Mouse (Mus musculus) midbrain, embryonic 16.5 days (tissue): ENCODE results near the gene Caskin1. TPM values are rescaled to one million over a fixed set of nuclear protein-coding genes. Genes with fewer than 3 reads are reported as not detected.

Source experiments
- ATAC-seq: fragments of 200-750 bp; cut with Nextera tagmentation; 2 replicates; pipeline ENCODE4 v1.8.0; 2017; ENCODE audit warnings: moderate TSS enrichment
- H3K27ac ChIP-seq: fragments of 300-500 bp; sonication (generic); 2 replicates; pipeline ENCODE4 v1.5.1; 2014; ENCODE audit warnings: mild to moderate bottlenecking, low read length, mixed read lengths
- H3K27me3 ChIP-seq: fragments of 300-500 bp; sonication (generic); 2 replicates; pipeline ENCODE4 v1.6.1; 2014; ENCODE audit warnings: low read depth, low read length, mixed read lengths; ENCODE audit not compliant: control insufficient read depth, insufficient read depth
- H3K36me3 ChIP-seq: fragments of 300-500 bp; sonication (generic); 2 replicates; pipeline ENCODE4 v1.6.1; 2014; ENCODE audit warnings: mild to moderate bottlenecking, low read length, moderate library complexity, mixed read lengths; ENCODE audit not compliant: control insufficient read depth, insufficient read depth
- H3K4me1 ChIP-seq: fragments of 300-500 bp; sonication (generic); 2 replicates; pipeline ENCODE4 v1.6.1; 2014; ENCODE audit warnings: mild to moderate bottlenecking, low read length, mixed read lengths; ENCODE audit not compliant: control insufficient read depth, insufficient read depth
- H3K4me2 ChIP-seq: fragments of 300-500 bp; sonication (generic); 2 replicates; pipeline ENCODE4 v1.6.1; 2014; ENCODE audit warnings: mild to moderate bottlenecking, low read length, mixed read lengths
- H3K4me3 ChIP-seq: fragments of 300-500 bp; sonication (generic); 2 replicates; pipeline ENCODE4 v1.5.1; 2014; ENCODE audit warnings: low read depth, mild to moderate bottlenecking, low read length, moderate library complexity, mixed read lengths
- H3K9ac ChIP-seq: fragments of 300-500 bp; sonication (generic); 2 replicates; pipeline ENCODE4 v1.6.1; 2014; ENCODE audit warnings: low read depth, low read length, mixed read lengths
- H3K9me3 ChIP-seq: fragments of 300-500 bp; sonication (generic); replicated peaks from 2 replicates; pipeline ENCODE4 v1.6.1; 2014; ENCODE audit warnings: mild to moderate bottlenecking, low read length, mixed read lengths; ENCODE audit not compliant: control insufficient read depth, poor library complexity, severe bottlenecking
- WGBS: fragments of 180-500 bp; shearing (Covaris S2); extraction: QIAGEN DNeasy Blood & Tissue Kit; methylation state at CpG from one replicate; pipeline ENCODE4 v1.1.7; 2014; 5-methylcytosine and 5-hydroxymethylcytosine counted together
- polyA plus RNA-seq: library from polyadenylated mRNA; unstranded; fragments of >200 nt; fragmentation: Nextera tagmentation; extraction: Ambion mirVana; gene quantifications from 2 replicates; pipeline ENCODE4 v1.2.1, GENCODE M21; 2015

Gene Caskin1
- polyA plus RNA-seq, 1 experiment from 2014 or later: 45.7 TPM

DNA sequence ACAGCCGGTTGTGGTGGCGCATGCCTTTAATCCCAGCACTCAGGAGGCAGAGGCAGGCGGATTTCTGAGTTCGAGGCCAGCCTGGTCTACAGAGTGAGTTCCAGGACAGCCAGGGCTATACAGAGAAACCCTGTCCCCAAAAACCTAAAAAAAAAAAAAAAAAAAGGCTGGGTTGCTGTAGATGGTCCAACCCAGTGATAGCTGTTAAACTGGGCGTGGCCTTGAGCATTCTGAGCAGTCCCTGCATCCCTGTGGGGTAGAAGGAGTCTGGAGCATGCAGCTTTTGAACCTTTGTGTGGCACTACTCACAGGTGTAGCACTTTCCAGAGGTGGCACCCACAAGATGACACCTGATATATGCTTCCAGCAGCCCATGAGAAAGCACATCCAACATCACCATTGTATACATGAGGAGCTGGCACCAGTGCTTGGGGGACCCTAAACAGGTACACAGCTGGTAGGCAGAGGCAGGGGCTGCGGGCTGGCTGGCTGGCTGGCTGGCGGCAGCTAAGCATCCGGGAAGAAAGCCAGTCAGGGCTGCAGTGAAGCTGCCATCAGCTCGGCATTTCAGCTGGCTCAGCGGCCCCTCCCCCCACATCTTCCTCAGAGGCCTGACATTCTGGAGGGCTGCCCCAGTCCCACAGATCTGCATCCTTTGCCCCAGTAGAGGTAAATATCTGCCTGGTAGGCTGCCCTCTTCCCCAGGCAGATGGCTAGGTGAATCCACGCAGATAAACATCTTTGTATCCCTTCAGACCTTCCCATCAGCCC is 3.1 kb upstream of the Caskin1 start:
- H3K9ac ChIP-seq: peak overlapping the region; percentile 40
- no peaks in the 10 kb centered on the region for H3K9me3 ChIP-seq
- 43% methylated on average over 11 of the region's 11 CpGs for WGBS
- no peaks in the 10 kb centered on the region for H3K36me3 ChIP-seq
- no peak overlapping the region for H3K4me2 ChIP-seq
- peak overlapping the region; percentile 52; the same call in 1 of the 2 replicates for H3K27ac ChIP-seq
- H3K27me3 ChIP-seq: no peaks in the 10 kb centered on the region
- no peak overlapping the region for H3K4me3 ChIP-seq
- no peak for ATAC-seq
- peaks cover 23% of the 10 kb centered on the region for H3K4me1 ChIP-seq

DNA sequence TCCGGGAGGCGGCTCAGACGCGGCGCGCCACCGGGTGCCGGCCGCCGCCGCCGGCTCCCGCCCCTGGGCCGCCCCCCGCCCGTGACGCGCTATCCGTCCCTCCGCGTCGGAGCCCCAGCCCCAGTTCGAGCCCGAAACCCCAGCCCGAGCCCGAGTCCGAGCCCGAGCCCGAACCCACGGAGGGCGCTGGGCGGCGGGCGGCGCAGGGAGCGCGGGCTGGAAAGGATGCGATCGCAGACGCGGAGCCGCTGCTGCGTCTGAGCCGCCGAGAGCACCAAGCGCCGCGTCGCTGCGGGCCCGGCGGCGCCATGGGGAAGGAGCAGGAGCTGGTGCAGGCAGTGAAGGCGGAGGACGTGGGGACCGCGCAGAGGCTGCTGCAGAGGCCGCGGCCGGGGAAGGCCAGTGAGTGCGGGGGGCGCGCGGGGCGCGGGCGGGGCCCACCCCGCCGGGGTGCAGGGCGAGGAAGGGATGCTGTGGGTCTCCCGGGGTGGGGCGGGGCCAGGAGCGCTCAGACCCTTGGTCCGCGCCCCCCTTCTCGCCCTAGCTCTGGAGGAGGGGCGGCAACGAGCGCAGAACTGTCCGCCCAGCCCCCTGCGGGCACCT is 362 bp downstream of the Caskin1 start:
- Histone ChIP-seq H3K9me3 (no peaks in the 10 kb centered on the region), H3K27ac (peak overlapping the region; percentile 85), H3K4me3 (peak overlapping the region; percentile 59), H3K4me2 (peak overlapping the region; percentile 93), H3K9ac (peak overlapping the region; percentile 82), H3K4me1 (peaks cover 35% of the 10 kb centered on the region), H3K27me3 (no peaks in the 10 kb centered on the region), H3K36me3 (no peaks in the 10 kb centered on the region)
- ATAC-seq: peak; percentile 81
- WGBS: under 1% methylated on average over 28 of the region's 81 CpGs

DNA sequence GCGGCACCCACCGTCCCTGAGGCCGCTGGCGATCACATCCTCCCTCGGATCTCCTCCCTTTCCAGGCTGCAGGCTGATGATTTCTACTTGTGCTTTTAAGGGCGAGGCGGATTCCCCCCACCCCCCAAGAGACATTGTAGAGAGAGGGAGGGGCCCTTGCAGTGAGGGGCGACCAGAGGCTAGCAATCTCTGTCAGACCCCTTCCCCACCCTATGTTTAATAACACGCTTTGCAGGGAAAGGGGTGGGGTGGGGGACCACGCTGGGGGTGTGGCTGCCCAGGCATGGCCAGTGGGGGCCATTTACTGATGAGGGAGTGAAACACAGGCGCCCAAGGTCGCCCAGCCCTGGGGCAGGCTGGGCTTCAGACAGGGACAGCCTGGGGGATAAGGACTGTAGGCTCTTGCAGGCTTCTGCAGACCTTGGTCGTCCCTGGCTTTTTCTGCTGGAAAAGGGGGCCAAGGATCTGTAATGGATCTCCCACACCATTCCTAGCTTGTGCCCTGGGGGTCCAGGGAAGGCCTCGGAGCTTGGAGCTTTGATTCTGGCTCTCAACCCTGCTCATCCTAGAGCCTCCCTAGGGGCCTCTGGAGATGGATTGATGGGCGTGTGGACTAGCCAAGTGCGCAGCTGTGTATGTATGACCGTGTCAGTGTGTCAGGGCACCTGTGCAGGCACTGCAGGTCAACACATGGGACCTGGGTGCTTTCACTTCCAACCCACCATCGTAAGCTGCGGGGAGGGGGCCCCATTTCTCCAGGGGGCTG is 1.0 kb downstream of the Caskin1 start:
- H3K27ac ChIP-seq: peak overlapping the region; percentile 85
- WGBS: 11% methylated on average over 18 of the region's 19 CpGs
- peaks cover 37% of the 10 kb centered on the region for H3K4me1 ChIP-seq
- peak overlapping the region; percentile 59 for H3K4me3 ChIP-seq
- no peaks in the 10 kb centered on the region for H3K27me3 ChIP-seq
- H3K36me3 ChIP-seq: no peaks in the 10 kb centered on the region
- peak overlapping the region; percentile 93 for H3K4me2 ChIP-seq
- peak; percentile 26 for ATAC-seq
- no peaks in the 10 kb centered on the region for H3K9me3 ChIP-seq
- H3K9ac ChIP-seq: peak overlapping the region; percentile 82

DNA sequence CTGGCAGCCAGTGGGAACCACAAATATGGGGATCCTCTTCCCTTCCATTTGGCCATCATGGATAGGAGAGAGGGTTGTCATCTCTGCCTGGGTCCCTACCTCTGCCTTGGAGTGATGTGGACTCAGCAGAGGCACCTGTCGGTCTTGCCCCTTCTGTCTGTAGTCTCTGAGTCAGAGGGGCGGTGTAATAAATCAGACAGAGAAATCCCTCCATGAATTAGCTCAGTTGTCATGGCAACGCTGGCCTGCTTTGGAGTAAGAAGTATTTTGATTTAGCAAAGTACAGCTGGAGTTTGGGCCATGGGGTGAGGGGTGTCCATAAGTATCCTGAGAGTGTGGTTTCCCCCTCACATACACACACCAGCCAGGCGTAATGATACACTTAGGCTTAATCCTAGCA is 2.0 kb downstream of the Caskin1 start:
- Histone ChIP-seq H3K4me1 (peaks cover 34% of the 10 kb centered on the region), H3K27me3 (no peaks in the 10 kb centered on the region), H3K4me3 (peak overlapping the region; percentile 59), H3K4me2 (peak overlapping the region; percentile 93), H3K9me3 (no peaks in the 10 kb centered on the region), H3K36me3 (no peaks in the 10 kb centered on the region), H3K27ac (peak overlapping the region; percentile 85), H3K9ac (peak overlapping the region; percentile 82)
- no peak for ATAC-seq
- 48% methylated on average over 4 of the region's 4 CpGs for WGBS

DNA sequence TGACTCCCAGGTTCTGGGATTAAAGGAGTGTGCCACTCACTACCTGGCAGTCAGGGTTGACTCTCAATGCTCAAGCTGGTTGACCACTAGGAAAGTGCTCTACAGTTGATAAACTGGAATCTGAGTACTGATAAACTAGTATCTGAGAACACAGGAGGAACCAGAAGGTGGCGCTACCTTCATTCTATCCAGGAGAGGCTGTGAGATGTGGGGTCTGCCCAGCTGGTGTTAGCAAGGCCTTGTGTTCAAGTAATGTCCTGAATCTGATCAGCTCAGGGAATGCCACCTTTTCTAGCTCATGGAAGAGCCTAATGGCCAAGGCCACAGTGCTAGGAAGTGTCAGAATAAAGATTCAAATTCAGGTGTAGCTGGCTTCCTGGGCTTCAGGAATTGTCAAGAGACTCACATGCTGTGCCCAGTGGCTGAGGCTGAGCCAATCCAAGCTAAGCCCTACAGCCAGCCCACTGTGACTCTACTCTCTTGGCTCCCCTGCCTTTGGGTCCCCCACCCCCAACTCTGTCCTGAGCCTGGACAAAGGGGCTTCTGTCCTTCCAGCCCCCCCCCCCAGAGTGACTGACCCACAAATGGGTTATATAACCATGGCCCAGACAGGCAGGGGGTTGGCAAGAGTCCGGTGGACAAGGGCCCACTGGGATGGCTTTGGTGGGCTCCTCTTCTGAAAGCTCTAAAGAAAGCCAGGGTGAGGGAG is 6.4 kb downstream of the Caskin1 start:
- Histone ChIP-seq H3K4me3 (no peak overlapping the region), H3K27me3 (no peaks in the 10 kb centered on the region), H3K36me3 (peaks cover 21% of the 10 kb centered on the region), H3K4me1 (peaks cover 19% of the 10 kb centered on the region), H3K4me2 (no peak overlapping the region), H3K9ac (0 out of 2 replicates have a peak overlapping the region, but pooled peaks have one; percentile 22), H3K27ac (no peak overlapping the region; the same call in 1 of the 2 replicates), H3K9me3 (no peaks in the 10 kb centered on the region)
- 44% methylated on average over 2 of the region's 2 CpGs for WGBS
- ATAC-seq: no peak

DNA sequence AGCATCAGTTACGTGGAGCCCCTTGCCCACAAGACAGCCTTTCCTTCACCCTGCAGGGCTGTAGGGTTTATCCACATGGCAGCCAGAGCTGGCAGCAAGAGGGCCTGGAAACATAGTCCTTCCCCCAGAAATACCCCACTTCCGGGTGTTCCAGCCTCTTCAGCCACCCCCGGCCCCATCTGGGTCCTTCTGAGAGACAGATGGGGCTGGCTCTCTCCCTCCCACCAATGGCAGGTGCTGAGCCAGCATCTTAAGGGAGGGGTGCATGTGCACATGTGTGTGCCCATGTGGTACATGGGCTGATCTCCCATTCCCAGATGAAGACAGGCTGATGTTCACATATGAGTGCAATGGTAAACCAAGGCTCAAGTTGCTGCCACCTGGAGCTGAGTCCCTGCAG is 7.0 kb downstream of the Caskin1 start:
- Histone ChIP-seq H3K4me3 (no peak overlapping the region), H3K27ac (peak overlapping the region; percentile 11; the same call in 1 of the 2 replicates), H3K27me3 (no peaks in the 10 kb centered on the region), H3K9me3 (no peaks in the 10 kb centered on the region), H3K36me3 (peaks cover 23% of the 10 kb centered on the region), H3K9ac (0 out of 2 replicates have a peak overlapping the region, but pooled peaks have one; percentile 26), H3K4me2 (no peak overlapping the region), H3K4me1 (peaks cover 12% of the 10 kb centered on the region)
- ATAC-seq: no peak
- 86% methylated on average over 3 of the region's 3 CpGs for WGBS

DNA sequence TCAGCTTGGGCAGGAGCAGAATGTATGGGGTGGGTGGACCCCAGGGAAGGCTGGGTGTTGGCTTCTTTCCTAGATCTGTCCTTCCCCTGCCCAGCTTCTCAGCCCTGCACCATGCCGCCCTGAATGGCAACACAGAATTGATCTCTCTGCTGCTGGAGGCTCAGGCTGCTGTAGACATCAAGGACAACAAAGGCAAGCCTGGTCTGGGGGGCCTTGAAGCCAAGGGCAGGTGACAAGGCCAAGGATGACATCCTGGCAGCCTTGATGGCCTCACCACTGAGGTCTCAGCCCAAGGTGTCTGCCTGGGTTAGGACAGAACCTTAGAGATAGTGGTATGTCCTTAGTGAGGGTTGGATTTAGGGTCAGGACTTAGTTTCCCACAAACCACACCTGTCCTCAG is 7.6 kb downstream of the Caskin1 start:
- WGBS: 79% methylated on average over 1 of the region's 1 CpGs
- no peak overlapping the region; the same call in 1 of the 2 replicates for H3K27ac ChIP-seq

DNA sequence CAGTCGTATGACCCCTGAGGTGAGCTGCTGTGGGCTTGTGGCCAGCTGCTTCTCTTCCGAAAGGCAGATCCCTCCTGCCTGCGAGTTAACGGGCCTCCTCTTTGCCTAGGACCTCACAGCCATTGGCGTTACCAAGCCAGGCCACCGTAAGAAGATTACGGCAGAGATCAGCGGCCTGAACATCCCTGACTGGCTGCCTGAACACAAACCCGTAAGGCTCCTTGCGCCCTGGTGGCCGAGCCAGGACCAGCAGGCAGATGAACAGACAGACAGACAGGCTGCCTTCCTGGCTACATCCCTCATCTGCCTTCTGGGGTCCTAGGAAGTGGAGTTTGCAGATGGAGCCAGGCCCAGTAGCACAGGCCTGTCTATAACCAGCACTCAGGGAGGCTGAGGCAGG is 13.8 kb downstream of the Caskin1 start:
- no peak for ATAC-seq
- Histone ChIP-seq H3K27ac (no peak overlapping the region), H3K4me1 (no peaks in the 10 kb centered on the region; the same call in 1 of the 2 replicates), H3K4me2 (no peak overlapping the region), H3K9me3 (no peaks in the 10 kb centered on the region), H3K27me3 (no peaks in the 10 kb centered on the region), H3K4me3 (no peak overlapping the region), H3K36me3 (peaks cover 60% of the 10 kb centered on the region), H3K9ac (no peak overlapping the region)
- WGBS: 23% methylated on average over 11 of the region's 11 CpGs

More for the DNA sequence above, 7.6 kb downstream of the Caskin1 start:
- Histone ChIP-seq H3K36me3 (peaks cover 26% of the 10 kb centered on the region), H3K4me1 (peaks cover 6% of the 10 kb centered on the region), H3K9me3 (no peaks in the 10 kb centered on the region), H3K4me2 (no peak overlapping the region), H3K4me3 (no peak overlapping the region), H3K9ac (no peak overlapping the region), H3K27me3 (no peaks in the 10 kb centered on the region)
- ATAC-seq: no peak
